In the genomic region with DNA sequence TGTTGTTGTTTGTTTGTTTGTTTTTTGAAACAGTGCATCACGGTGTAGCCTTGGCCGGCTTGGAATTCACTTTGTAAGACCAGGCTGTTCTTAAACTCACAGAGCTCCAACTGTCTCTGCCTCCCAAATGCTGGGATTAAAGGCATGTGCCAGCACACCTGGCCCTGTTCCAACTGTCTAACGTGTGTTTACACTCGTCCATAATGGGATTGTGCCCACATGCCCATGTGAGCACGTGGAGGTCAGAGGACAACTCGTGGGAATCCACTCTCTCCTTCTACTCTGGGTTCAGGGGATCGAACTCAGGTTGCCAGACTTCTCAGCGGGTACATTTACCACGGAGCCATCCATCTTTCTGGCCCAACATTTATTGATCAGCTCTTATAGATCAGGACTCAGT, we compare ENCODE assay signal across 16 mouse cellular contexts. TPM values are rescaled to one million over a fixed set of nuclear protein-coding genes. Genes with fewer than 3 reads are reported as not detected.
"Had no signal": no experiment of that assay in that cellular context is flagged by ENCODE, and none has a peak within 500 bp of the region (broad histone marks: within the 10 kb centered on the region; RNA-seq: fewer than 3 reads in every experiment).

No protein-coding gene starts in this region.

- H3K27me3 ChIP-seq: neural tube, embryonic 15.5 days; stomach, embryonic 15.5 days had no signal

- DNase-seq: retina, postnatal 1 day; right cerebral cortex, adult 18-20 months; right cerebral cortex, postnatal 14 days; right cerebral cortex, postnatal 25 days; right cerebral cortex, postnatal 4 days; spleen, adult 18-20 months; thymus, adult 18-20 months; thymus, adult 2 months; thymus, postnatal 14 days; thymus, postnatal 25 days; thymus, postnatal 36 days; thymus, postnatal 4 days had no signal

- H3K4me2 ChIP-seq: neural tube, embryonic 15.5 days; stomach, embryonic 15.5 days had no signal

- H3K27ac ChIP-seq: neural tube, embryonic 15.5 days; stomach, embryonic 15.5 days; stomach, postnatal 0 days had no signal

- H3K9me3 ChIP-seq: neural tube, embryonic 15.5 days; stomach, embryonic 15.5 days had no signal

- H3K4me3 ChIP-seq: neural tube, embryonic 15.5 days; stomach, embryonic 15.5 days had no signal

- H3K36me3 ChIP-seq: neural tube, embryonic 15.5 days; stomach, embryonic 15.5 days had no signal

- H3K4me1 ChIP-seq: neural tube, embryonic 15.5 days; stomach, embryonic 15.5 days had no signal

- H3K9ac ChIP-seq: neural tube, embryonic 15.5 days; stomach, embryonic 15.5 days had no signal

RNA-seq across cellular contexts. Expression of gene Phospho1, which starts 8.9 kb away (rescaled TPM):
- polyA plus RNA-seq: stomach, embryonic 14.5 days had no signal
